Mouse (Mus musculus): ENCODE results near the gene Rragd. TPM values are rescaled to one million over a fixed set of nuclear protein-coding genes. Genes with fewer than 3 reads are reported as not detected.

Gene Rragd
- polyA plus RNA-seq, 1 experiment from 2014 or later: 1.7 TPM

GRCm38 (mm10) chr4:33064986-33065385 lies 82.1 kb downstream of the Rragd start:
- H3K9ac ChIP-seq (replicated peaks): no peak overlapping the region
- H3K4me3 ChIP-seq (ENCODE audit: low read depth, low read length): no peak overlapping the region
- H3K27ac ChIP-seq (ENCODE audit: low read depth): no peak overlapping the region
- H3K4me2 ChIP-seq (ENCODE audit: low read depth, low read length): no peak overlapping the region
- no peaks in the 10 kb centered on the region for H3K27me3 ChIP-seq (ENCODE audit: insufficient read depth, low read length)
- no peaks in the 10 kb centered on the region for H3K9me3 ChIP-seq (ENCODE audit: low read length)
- TF ChIP-seq EP300 (IDR thresholded peaks at IDR 0.05; ENCODE audit: low read depth) (no peak), CTCF (IDR thresholded peaks at IDR 0.05; ENCODE audit: low read depth) (no peak)
- H3K36me3 ChIP-seq (replicated peaks; ENCODE audit: insufficient read depth, low read length): no peaks in the 10 kb centered on the region
- ATAC-seq: no peak
- WGBS (ENCODE audit: insufficient replicate concordance): 74% methylated on average over 6 of the region's 6 CpGs
- peaks cover 2% of the 10 kb centered on the region; the same call in 1 of the 2 replicates for H3K4me1 ChIP-seq (ENCODE audit: insufficient read depth)
- DNase-seq: no peak

- WGBS (ENCODE audit: insufficient replicate concordance): 55% methylated on average over 14 of the region's 14 CpGs
- Histone ChIP-seq H3K27ac (ENCODE audit: low read depth) (no peak overlapping the region), H3K4me3 (ENCODE audit: low read depth, low read length) (no peak overlapping the region), H3K9me3 (ENCODE audit: low read length) (no peaks in the 10 kb centered on the region), H3K36me3 (replicated peaks; ENCODE audit: insufficient read depth, low read length) (no peaks in the 10 kb centered on the region), H3K9ac (replicated peaks) (no peak overlapping the region), H3K4me1 (ENCODE audit: insufficient read depth) (peaks cover 2% of the 10 kb centered on the region; the same call in 1 of the 2 replicates), H3K4me2 (ENCODE audit: low read depth, low read length) (peak overlapping the region; percentile 35), H3K27me3 (ENCODE audit: insufficient read depth, low read length) (no peaks in the 10 kb centered on the region)
- no peak for TF ChIP-seq EP300 (IDR thresholded peaks at IDR 0.05; ENCODE audit: low read depth)
- DNase-seq: no peak
- no peak for ATAC-seq
Measured at GRCm38 (mm10) chr4:33066223-33066960, 83.6 kb downstream of the Rragd start.

GRCm38 (mm10) chr4:33067331-33067730 lies 84.5 kb downstream of the Rragd start:
- Histone ChIP-seq H3K4me1 (ENCODE audit: insufficient read depth) (peaks cover 2% of the 10 kb centered on the region; the same call in 1 of the 2 replicates), H3K27me3 (ENCODE audit: insufficient read depth, low read length) (no peaks in the 10 kb centered on the region), H3K4me3 (ENCODE audit: low read depth, low read length) (no peak overlapping the region), H3K9ac (replicated peaks) (no peak overlapping the region), H3K9me3 (ENCODE audit: low read length) (no peaks in the 10 kb centered on the region), H3K27ac (ENCODE audit: low read depth) (no peak overlapping the region), H3K4me2 (ENCODE audit: low read depth, low read length) (no peak overlapping the region), H3K36me3 (replicated peaks; ENCODE audit: insufficient read depth, low read length) (no peaks in the 10 kb centered on the region)
- 74% methylated on average over 3 of the region's 3 CpGs for WGBS (ENCODE audit: insufficient replicate concordance)
- ATAC-seq (no peak), DNase-seq (no peak)
- TF ChIP-seq CTCF (IDR thresholded peaks at IDR 0.05; ENCODE audit: low read depth) (no peak), EP300 (IDR thresholded peaks at IDR 0.05; ENCODE audit: low read depth) (no peak)

- Histone ChIP-seq H3K27ac (ENCODE audit: low read depth) (no peak overlapping the region), H3K9ac (replicated peaks) (no peak overlapping the region), H3K4me2 (ENCODE audit: low read depth, low read length) (no peak overlapping the region), H3K4me3 (ENCODE audit: low read depth, low read length) (no peak overlapping the region), H3K9me3 (ENCODE audit: low read length) (no peaks in the 10 kb centered on the region), H3K27me3 (ENCODE audit: insufficient read depth, low read length) (no peaks in the 10 kb centered on the region), H3K36me3 (replicated peaks; ENCODE audit: insufficient read depth, low read length) (no peaks in the 10 kb centered on the region), H3K4me1 (ENCODE audit: insufficient read depth) (peaks cover 2% of the 10 kb centered on the region; the same call in 1 of the 2 replicates)
- no peak for ATAC-seq
- 77% methylated on average over 6 of the region's 6 CpGs for WGBS (ENCODE audit: insufficient replicate concordance)
- no peak for TF ChIP-seq CTCF (IDR thresholded peaks at IDR 0.05; ENCODE audit: low read depth)
- TF ChIP-seq EP300 (IDR thresholded peaks at IDR 0.05; ENCODE audit: low read depth): no peak
- DNase-seq: no peak
Measured at GRCm38 (mm10) chr4:33067826-33068225, 85.0 kb downstream of the Rragd start.

- TF ChIP-seq EP300 (IDR thresholded peaks at IDR 0.05; ENCODE audit: low read depth) (no peak), CTCF (IDR thresholded peaks at IDR 0.05; ENCODE audit: low read depth) (no peak)
- H3K4me2 ChIP-seq (ENCODE audit: low read depth, low read length): no peak overlapping the region
- DNase-seq: no peak
- no peak for ATAC-seq
- H3K27ac ChIP-seq (ENCODE audit: low read depth): no peak overlapping the region
- no peaks in the 10 kb centered on the region for H3K36me3 ChIP-seq (replicated peaks; ENCODE audit: insufficient read depth, low read length)
- 66% methylated on average over 6 of the region's 6 CpGs for WGBS (ENCODE audit: insufficient replicate concordance)
- no peak overlapping the region for H3K9ac ChIP-seq (replicated peaks)
- peaks cover 2% of the 10 kb centered on the region; the same call in 1 of the 2 replicates for H3K4me1 ChIP-seq (ENCODE audit: insufficient read depth)
- no peak overlapping the region for H3K4me3 ChIP-seq (ENCODE audit: low read depth, low read length)
- H3K9me3 ChIP-seq (ENCODE audit: low read length): no peaks in the 10 kb centered on the region
- no peaks in the 10 kb centered on the region for H3K27me3 ChIP-seq (ENCODE audit: insufficient read depth, low read length)
Measured at GRCm38 (mm10) chr4:33068894-33069293, 86.1 kb downstream of the Rragd start.

GRCm38 (mm10) chr4:33070326-33070725 lies 87.5 kb downstream of the Rragd start:
- Histone ChIP-seq H3K4me1 (ENCODE audit: insufficient read depth) (peaks cover 2% of the 10 kb centered on the region; the same call in 1 of the 2 replicates), H3K27me3 (ENCODE audit: insufficient read depth, low read length) (no peaks in the 10 kb centered on the region), H3K4me3 (ENCODE audit: low read depth, low read length) (no peak overlapping the region), H3K36me3 (replicated peaks; ENCODE audit: insufficient read depth, low read length) (no peaks in the 10 kb centered on the region), H3K9ac (replicated peaks) (no peak overlapping the region), H3K27ac (ENCODE audit: low read depth) (no peak overlapping the region), H3K4me2 (ENCODE audit: low read depth, low read length) (no peak overlapping the region), H3K9me3 (ENCODE audit: low read length) (no peaks in the 10 kb centered on the region)
- TF ChIP-seq EP300 (IDR thresholded peaks at IDR 0.05; ENCODE audit: low read depth) (no peak), CTCF (IDR thresholded peaks at IDR 0.05; ENCODE audit: low read depth) (no peak)
- 78% methylated on average over 6 of the region's 6 CpGs for WGBS (ENCODE audit: insufficient replicate concordance)
- no peak for ATAC-seq
- DNase-seq: no peak

Measured in liver, postnatal 0 days (tissue).